Mouse (Mus musculus) E14TG2a.4 (cell line): ENCODE results near the gene Rps6ka2.

Experiments used
- CTCF ChIP-seq: conservative IDR thresholded peaks from 2 replicates; pipeline ENCODE4 v1.5.1; 2014; ENCODE audit warnings: low read length
- NANOG ChIP-seq: IDR thresholded peaks from 2 replicates; pipeline ENCODE4 v1.6.1; 2014; ENCODE audit warnings: borderline replicate concordance, low read length, mixed read lengths

DNA sequence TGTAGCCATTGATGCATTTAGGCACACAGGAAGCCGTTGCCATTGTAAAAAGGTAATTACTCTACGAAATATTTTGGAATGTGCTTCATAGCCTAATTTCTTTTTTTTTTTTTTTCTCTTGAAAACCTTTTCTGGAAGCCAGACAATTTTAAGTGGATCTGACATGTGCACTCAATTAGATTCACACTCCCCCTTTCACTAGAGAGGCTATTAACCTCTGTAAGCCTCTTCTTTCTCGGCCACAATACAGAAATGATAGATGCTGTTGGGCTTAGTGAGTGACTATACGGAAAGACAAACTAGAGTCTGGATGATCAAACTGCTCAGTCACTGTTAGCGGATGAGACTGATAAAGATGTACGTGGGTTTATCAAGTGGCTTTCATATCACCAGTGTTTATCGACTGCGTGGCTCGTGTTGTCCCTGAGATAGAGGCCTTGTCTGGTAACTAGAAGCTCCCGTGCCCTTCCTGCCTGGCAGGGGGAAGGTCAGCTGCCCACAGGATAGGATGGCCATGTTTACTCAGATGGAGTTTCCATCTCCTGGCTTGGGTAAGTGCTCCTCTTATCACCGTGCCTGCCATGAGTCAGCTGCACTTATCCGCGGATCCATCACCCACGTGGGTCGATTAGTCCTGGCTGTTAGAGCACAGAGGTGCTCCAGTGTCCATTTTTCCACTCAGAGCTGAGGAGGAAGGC is 3.6 kb downstream of the Rps6ka2 start:
- TF ChIP-seq CTCF, result no peak
- no peak for TF ChIP-seq NANOG
